Mouse (Mus musculus): ENCODE results near the gene Gucd1.

GRCm38 (mm10) chr10:75436604-75437217 is 81.1 kb downstream of the Gucd1 start:
- TF ChIP-seq CTCF (IDR thresholded peaks at IDR 0.05; ENCODE audit: low read depth) (peak; percentile 96), EP300 (IDR thresholded peaks at IDR 0.05; ENCODE audit: low read depth) (no peak)

All from heart, postnatal 0 days (tissue).